Mouse (Mus musculus) spleen, adult 12 weeks (tissue): ENCODE measurements around the gene Tubg1.

Experiments used
- DNase-seq: peaks from one replicate; pipeline ENCODE4 v3.0.0; 2022; ENCODE audit warnings: low spot score

Gene Tubg1

DNA sequence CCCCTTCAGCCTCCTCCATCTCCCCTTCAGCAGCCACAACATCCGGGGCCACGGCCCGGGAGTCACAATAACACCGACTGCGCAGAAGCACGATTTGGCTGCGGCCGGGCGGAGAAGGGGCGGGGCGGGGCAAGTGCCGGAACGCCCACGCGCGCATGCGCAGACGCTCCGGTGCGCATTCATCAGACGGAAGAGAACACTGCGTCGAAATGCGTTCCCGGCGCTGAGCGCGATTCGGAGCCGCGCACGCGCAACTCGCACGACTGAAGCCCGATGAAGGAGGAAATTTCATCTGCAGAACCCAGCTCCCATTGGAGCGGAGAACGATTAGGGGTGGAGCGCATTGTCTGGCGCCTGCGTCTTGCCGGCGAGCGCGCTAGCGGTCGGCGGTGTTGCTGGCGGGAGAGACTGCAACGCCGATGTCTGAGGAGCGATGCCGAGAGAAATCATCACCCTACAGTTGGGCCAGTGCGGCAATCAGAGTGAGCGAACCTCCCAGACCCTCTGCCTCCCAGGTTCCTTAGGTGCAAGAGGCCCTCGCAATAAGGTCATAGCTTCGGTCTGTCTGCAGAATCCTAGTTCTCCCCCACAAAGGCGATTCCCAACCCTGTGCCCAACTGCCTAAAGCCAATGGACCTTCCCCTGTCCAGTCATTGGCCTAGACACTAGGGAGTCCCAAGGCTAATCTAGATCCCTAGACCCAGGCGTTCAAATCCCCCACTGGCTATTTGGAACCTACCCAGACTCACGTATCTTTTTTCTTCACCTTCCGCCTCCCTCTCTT lies at the start of gene Tubg1, which contains the start of gene Retreg3:
Tubg1 (plus strand) TSS at position 178 of the 784 bp plus-strand sequence.
Retreg3 (minus strand) TSS at position 133 of the 784 bp plus-strand sequence.
- peak; percentile 99 for DNase-seq

- DNase-seq, result no peak
These were observed 49.6 kb upstream of the Tubg1 start for GRCm38 (mm10) chr11:101070189-101070527.

- DNase-seq, result no peak
These were observed 48.8 kb upstream of the Tubg1 start for GRCm38 (mm10) chr11:101070987-101071386.

GRCm38 (mm10) chr11:101071810-101072428 lies 47.8 kb upstream of the Tubg1 start:
- no peak for DNase-seq

GRCm38 (mm10) chr11:101078121-101078520 lies 41.6 kb upstream of the Tubg1 start, which contains the start of gene Hsd17b1:
Gene Hsd17b1 (plus strand): TSS chr11:101078411.
- DNase-seq, result no peak

- DNase-seq, result no peak
These were observed 40.0 kb upstream of the Tubg1 start for GRCm38 (mm10) chr11:101079746-101080145.

DNA sequence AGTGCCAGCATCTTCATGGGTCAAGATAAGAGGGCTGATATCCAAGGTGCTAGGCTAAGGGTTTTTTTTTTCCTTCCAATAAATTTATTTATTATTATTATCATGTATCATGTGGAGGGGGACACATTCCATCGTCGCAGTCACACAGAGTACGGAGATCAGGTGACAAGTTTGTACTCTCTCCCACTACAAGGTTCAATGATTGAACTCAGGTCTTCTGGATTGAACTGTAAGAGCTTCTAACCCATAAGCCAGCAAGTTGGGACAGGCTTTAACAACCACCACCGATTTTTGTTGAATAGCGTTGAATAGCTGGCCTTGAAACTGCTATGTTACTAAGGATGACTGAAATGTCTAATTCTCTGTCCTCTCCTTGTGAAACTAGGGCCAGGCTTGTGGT lies 39.3 kb upstream of the Tubg1 start:
- DNase-seq, result no peak

DNA sequence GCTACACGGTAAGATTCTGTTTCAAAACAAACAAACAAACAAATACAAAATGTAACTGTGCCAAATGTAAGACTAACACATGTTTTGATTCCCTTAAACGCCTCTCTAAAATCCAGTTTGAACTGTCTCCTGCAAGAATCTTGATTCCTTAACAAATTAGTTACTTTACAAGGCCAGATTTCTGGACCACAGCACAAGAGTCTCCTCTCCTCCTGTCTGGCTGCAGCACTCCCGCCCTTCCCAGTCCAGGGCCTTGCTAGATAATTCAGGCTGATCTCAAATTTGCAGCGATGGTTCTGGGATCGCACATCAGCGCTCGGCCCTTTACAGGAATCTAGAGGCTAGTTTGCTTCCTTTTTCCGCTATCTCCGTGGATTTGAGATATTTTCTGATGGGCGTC lies 38.1 kb upstream of the Tubg1 start:
- no peak for DNase-seq

DNA sequence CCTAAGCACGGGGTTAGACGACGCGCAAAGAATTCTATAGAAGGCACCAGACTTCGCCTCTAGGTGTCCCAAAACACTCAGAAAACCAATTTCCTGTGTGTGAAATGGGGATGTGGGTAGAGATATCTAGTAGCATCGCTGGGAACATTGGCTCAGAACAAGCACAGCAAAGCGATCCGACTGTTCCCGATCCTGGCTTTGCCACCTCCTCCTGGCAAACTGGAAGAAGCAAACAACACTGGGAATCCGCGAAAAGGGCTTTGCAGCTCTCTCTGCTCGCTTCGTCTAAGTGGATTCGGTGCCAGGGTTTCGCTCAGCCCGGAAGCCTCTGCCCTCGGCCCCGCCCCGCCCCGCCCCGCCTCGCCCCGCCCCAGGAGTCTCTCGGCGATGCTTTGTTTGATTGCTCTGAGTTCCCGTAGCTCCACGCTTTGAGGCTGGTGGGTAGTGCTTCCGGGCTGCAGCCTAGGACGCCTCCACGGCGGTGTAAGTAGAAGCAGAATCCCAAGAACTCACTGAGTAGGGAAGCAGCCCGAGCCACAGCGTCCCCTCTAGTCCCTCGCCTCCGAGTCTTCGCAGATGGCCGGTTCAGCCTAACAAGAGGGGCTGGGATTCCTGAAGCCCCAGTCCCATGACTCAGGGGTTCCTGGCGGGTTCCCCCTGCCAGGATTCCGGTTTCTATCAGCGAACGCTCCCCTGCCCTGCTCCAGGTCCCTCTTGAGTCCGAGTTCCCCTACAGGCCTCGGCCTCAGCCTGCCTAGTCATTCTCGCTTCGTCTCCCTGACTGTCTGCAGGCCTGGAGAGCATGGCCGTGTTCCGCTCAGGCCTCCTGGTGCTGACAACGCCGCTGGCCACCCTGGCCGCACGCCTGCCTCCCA lies 37.3 kb upstream of the Tubg1 start, which contains the start of gene Coasy:
Coasy (plus strand) TSS at position 358 of the 875 bp plus-strand sequence.
- DNase-seq, result peak; percentile 74

GRCm38 (mm10) chr11:101083083-101083697 lies 36.5 kb upstream of the Tubg1 start:
- DNase-seq, result no peak

DNA sequence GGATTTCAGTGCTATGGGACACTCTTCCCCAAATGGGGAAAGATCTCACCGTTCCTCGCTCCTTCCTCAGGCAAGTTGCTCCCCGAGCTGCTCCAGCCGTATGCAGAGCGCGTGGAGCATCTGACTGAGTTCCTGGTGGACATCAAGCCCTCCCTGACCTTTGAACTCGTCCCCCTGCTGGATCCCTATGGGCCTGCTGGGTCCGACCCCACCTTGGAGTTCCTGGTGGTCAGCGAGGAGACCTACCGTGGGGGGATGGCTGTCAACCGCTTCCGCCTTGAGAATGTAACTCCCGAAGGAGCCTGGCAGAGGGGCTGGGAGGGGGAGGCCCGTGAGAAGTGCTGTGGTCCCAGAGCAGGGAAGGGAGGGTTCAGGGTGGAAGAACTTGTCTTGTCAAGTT lies 35.5 kb upstream of the Tubg1 start:
- no peak for DNase-seq

DNA sequence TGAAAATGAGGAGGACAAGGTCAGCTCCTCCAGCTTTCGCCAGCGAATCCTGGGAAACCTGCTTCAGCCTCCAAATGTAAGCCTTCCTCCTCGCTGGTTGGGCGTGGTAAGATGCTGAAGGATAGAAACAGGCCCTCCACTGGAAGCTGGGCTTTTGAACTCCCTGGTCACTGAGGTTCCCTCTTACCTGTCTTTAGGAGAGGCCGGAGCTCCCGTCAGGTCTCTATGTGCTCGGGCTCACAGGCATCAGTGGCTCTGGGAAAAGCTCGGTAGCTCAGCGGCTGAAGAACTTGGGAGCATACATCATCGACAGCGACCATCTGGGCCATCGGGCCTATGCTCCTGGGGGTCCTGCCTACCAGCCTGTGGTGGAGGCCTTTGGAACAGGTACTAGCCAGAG lies 34.9 kb upstream of the Tubg1 start:
- no peak for DNase-seq

- no peak for DNase-seq
These were observed 34.0 kb upstream of the Tubg1 start for GRCm38 (mm10) chr11:101085617-101086322.

- DNase-seq, result no peak
These were observed 33.4 kb upstream of the Tubg1 start for GRCm38 (mm10) chr11:101086323-101086674.

DNA sequence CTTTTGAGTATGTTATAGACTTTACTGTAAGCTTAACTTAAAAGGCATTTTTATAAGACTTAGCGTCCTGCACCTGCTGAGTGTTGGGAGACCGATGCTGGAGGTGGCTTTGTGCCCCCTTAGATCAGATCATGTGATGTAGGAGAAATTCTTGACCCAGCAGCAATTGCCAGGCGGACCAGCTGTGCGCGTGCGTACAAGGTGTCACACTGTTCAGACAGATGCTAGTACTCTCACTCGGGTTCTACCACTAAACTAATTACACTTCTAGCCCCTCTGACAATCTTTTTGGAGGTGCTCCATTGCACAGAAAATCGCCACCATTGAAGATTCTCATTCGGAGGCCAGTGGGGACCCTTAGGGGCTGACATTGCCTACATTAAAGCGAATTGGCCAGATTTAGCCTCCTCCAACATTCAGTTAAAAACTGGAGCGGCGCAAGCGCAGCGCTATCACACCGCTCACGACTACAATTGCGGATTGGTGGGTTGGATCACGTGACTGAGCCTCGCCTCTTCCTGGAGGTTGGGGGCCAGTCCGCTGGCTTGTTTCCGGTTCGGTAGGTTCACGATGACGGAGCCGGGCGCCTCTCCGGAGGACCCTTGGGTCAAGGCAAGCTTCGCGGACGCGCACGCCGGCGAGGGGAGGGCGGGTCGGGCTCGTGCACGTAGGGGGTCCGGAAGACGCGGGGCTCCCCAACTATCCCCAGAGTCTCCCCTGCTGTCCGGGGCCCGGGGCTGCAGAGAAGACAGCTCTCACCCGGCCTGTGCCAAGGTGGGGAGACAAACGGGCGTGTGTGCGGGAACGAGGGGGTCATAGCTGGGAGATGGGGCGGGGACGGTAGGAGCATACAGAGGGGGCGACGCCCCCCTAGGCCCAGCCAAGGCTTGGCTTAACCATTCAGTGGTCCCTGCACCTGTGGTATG lies 32.7 kb upstream of the Tubg1 start, which contains the start of gene Mlx:
Mlx (plus strand) TSS at position 522 of the 926 bp plus-strand sequence.
- DNase-seq, result peak; percentile 80

DNA sequence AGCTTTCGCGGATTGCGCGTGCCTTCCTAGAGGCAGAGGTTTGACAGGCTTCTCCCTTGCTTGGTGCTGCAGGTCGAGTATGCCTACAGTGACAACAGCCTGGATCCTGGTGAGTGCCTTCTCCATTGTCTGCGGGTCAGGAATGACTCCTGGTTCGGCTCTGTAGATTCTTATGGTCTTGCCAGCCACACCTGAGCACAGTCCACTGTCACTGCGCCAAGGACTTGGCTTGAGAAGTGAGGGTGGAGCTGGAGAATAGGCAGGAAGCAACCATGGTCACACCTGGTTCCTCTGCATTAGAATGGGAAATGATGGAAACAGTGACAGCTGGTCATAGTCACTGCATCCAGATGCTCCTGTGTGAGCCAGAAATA lies 32.1 kb upstream of the Tubg1 start:
- DNase-seq, result no peak

DNA sequence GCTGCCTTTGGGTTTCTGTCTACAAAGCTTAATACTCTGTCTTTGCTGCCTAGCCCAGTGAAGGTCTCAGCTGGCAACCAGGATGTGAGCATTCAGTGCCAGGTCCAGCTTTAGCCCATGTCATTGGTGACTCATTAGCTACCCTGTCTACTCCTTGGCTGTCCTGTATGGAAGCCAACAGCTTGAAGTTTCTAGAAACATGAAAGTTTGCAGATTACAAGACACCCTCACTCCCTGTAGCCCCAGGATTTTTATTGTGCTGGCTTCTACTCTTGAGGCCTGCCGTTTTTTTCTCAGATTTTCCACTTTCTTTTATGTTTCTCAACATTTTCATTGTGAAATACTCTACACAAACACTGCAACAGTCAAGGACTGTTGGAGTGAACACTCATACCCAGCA lies 29.8 kb upstream of the Tubg1 start:
- DNase-seq, result no peak

- DNase-seq, result no peak
These were observed 24.8 kb upstream of the Tubg1 start for GRCm38 (mm10) chr11:101094930-101095313.

DNA sequence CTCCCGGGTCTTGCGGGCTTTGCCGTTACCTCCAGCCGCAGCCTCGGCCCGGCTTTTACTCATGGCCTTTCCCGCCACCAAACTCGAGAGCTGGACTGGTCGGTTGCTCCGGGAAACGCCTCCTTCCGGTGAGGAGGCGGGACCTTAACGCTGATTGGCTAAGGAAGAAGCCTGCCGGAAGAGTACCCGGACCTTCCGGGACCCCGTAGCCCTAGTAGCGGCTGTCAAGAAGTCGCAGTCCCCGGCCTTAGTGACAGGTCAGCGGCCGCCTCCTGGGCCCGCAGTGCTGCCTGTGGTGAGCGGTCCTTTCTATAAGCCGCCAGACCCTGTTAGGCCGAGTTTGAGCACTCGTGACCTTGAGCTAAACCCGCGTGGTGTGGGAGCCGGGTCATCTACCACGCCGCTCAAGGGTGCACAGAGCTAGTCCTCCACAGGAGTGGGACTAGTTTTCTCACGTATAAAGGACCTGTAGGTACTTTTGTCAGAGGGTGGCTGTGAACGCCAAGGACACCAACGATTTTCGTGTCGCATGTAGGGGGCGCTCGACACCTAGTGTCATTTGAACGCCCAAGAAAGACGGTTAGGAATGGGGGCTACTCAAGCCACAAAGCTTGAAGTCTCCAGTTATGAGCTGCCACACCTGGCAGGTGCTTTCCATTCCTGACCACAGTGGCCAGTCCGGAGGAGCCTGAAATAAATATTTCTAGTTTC lies 24.3 kb upstream of the Tubg1 start, which contains the start of gene Psmc3ip:
Psmc3ip (minus strand) TSS at position 123 of the 711 bp plus-strand sequence.
- DNase-seq, result peak; percentile 89

GRCm38 (mm10) chr11:101098231-101098630 lies 21.5 kb upstream of the Tubg1 start:
- no peak for DNase-seq
